In the genomic region with DNA sequence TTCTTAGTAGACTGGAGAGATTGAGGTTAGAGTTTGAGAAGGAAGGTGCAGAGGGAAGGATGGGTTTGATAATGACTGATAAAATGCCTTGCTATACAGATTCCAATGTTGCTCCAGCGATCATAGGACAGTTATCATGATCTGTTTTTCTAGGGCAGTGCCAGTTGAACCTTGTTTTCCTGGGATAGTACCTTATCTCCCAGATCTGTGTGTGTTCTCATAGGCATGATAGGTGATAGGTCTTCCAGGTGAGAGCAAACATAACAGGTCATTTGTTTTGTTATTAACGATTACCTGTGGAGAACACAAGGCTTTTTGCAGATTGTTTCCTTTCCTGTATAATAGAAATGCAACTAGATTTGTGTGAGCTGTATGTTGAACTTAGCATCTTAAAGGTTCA, we compare ENCODE assay signal across 16 mouse cellular contexts.
"Had no signal": no experiment of that assay in that cellular context is flagged by ENCODE, and none has a peak within 500 bp of the region (broad histone marks: within the 10 kb centered on the region; RNA-seq: fewer than 3 reads in every experiment).

No protein-coding gene starts in this region.

- DNase-seq: retina, postnatal 1 day; right cerebral cortex, adult 18-20 months; right cerebral cortex, postnatal 14 days; right cerebral cortex, postnatal 25 days; right cerebral cortex, postnatal 4 days; spleen, adult 18-20 months; thymus, adult 18-20 months; thymus, adult 2 months; thymus, postnatal 14 days; thymus, postnatal 25 days; thymus, postnatal 36 days; thymus, postnatal 4 days had no signal

- H3K36me3 ChIP-seq: neural tube, embryonic 13.5 days; neural tube, embryonic 15.5 days; stomach, embryonic 15.5 days had no signal

- H3K9ac ChIP-seq: neural tube, embryonic 13.5 days; neural tube, embryonic 15.5 days; stomach, embryonic 15.5 days had no signal

- H3K27ac ChIP-seq: neural tube, embryonic 13.5 days; neural tube, embryonic 15.5 days; stomach, embryonic 15.5 days; stomach, postnatal 0 days had no signal

- H3K4me3 ChIP-seq: neural tube, embryonic 13.5 days; neural tube, embryonic 15.5 days; stomach, embryonic 15.5 days had no signal

- H3K27me3 ChIP-seq: neural tube, embryonic 13.5 days; neural tube, embryonic 15.5 days; stomach, embryonic 15.5 days had no signal

- H3K4me2 ChIP-seq: neural tube, embryonic 13.5 days; neural tube, embryonic 15.5 days; stomach, embryonic 15.5 days had no signal

- H3K4me1 ChIP-seq: neural tube, embryonic 13.5 days; neural tube, embryonic 15.5 days; stomach, embryonic 15.5 days had no signal

- H3K9me3 ChIP-seq: neural tube, embryonic 15.5 days; stomach, embryonic 15.5 days had no signal
